Mouse (Mus musculus): ENCODE data around the gene Kif3a. TPM values are rescaled to one million over a fixed set of nuclear protein-coding genes. Genes with fewer than 3 reads are reported as not detected.

The Kif3a gene
- polyA plus RNA-seq, 1 experiment, result 0.89 TPM

- TF ChIP-seq POLR2A (IDR thresholded peaks at IDR 0.05; ENCODE audit: low read depth, low read length), result no peak
- TF ChIP-seq CTCF (IDR thresholded peaks at IDR 0.05; ENCODE audit: extremely low read depth, insufficient read length, insufficient replicate concordance, low read depth, low read length), result no peak
- WGBS, result 70% methylated on average over 6 of the region's 6 CpGs
These were observed 55.2 kb downstream of the Kif3a start for GRCm38 (mm10) chr11:53622440-53622806.

DNA sequence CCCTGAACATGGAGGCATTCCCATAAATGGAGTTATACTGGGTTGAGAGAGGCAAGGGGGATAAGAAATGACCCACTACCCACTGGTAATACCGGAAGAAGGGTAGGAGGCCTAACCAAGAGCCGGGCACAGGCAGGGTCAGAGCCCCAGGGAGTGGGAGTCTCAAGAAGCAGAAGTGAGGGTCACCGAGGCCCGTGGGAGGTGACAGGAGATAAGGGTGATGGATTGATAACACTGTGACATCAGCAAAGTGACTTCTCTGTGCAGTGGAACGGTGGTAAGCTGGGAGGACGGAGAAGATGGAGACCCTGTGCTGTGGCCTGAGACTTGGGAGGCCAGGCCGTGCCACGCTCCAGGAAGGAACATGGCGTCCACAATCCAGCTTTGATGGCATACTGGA, 56.4 kb downstream of the Kif3a start:
- Histone ChIP-seq H3K27me3 (ENCODE audit: control insufficient read depth, insufficient read depth, low read length) (no peaks in the 10 kb centered on the region), H3K4me3 (ENCODE audit: low read depth, low read length) (no peak overlapping the region), H3K27ac (ENCODE audit: insufficient read depth, low read depth, low read length) (no peak overlapping the region), H3K36me3 (ENCODE audit: control insufficient read depth, insufficient read depth, low read length) (no peaks in the 10 kb centered on the region), H3K4me1 (ENCODE audit: control insufficient read depth, insufficient read depth, insufficient read length, low read length) (no peaks in the 10 kb centered on the region)
- TF ChIP-seq POLR2A (IDR thresholded peaks at IDR 0.05; ENCODE audit: low read depth, low read length) (no peak), CTCF (IDR thresholded peaks at IDR 0.05; ENCODE audit: extremely low read depth, insufficient read length, insufficient replicate concordance, low read depth, low read length) (no peak)
- WGBS, result 77% methylated on average over 9 of the region's 9 CpGs

More at GRCm38 (mm10) chr11:53622440-53622806, 55.2 kb downstream of the Kif3a start:
- H3K4me1 ChIP-seq (ENCODE audit: control insufficient read depth, insufficient read depth, insufficient read length, low read length), result no peaks in the 10 kb centered on the region
- H3K4me3 ChIP-seq (ENCODE audit: low read depth, low read length), result no peak overlapping the region
- H3K36me3 ChIP-seq (ENCODE audit: control insufficient read depth, insufficient read depth, low read length), result no peaks in the 10 kb centered on the region
- no peaks in the 10 kb centered on the region for H3K27me3 ChIP-seq (ENCODE audit: control insufficient read depth, insufficient read depth, low read length)
- H3K27ac ChIP-seq (ENCODE audit: insufficient read depth, low read depth, low read length), result no peak overlapping the region

DNA sequence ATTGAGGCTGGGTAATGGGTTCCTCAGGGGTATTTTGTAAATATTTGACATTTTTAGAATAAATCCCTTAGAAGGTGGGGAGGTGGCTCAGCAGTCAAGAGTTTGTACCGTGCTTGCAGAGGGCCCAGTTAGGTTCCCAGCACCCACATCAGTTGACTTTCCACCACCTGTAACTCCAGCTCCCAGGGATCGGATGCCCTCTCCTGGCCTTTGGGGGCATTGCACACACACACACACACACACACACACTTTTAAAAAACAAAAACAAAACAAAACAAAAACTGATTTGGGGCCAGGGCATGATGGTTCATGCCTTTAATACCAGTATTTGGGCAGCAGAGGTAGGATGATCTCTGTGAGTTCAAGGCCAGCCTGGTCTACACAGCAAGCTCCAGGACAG, 56.9 kb downstream of the Kif3a start:
- H3K4me3 ChIP-seq (ENCODE audit: low read depth, low read length), result no peak overlapping the region
- WGBS, result 98% methylated on average over 2 of the region's 2 CpGs
- no peaks in the 10 kb centered on the region for H3K27me3 ChIP-seq (ENCODE audit: control insufficient read depth, insufficient read depth, low read length)
- no peaks in the 10 kb centered on the region for H3K4me1 ChIP-seq (ENCODE audit: control insufficient read depth, insufficient read depth, insufficient read length, low read length)
- no peak overlapping the region for H3K27ac ChIP-seq (ENCODE audit: insufficient read depth, low read depth, low read length)
- TF ChIP-seq POLR2A (IDR thresholded peaks at IDR 0.05; ENCODE audit: low read depth, low read length), result no peak
- peak; percentile 20; the same call in 1 of the 2 replicates for TF ChIP-seq CTCF (IDR thresholded peaks at IDR 0.05; ENCODE audit: extremely low read depth, insufficient read length, insufficient replicate concordance, low read depth, low read length)
- no peaks in the 10 kb centered on the region for H3K36me3 ChIP-seq (ENCODE audit: control insufficient read depth, insufficient read depth, low read length)

- H3K4me1 ChIP-seq (ENCODE audit: control insufficient read depth, insufficient read depth, insufficient read length, low read length), result no peaks in the 10 kb centered on the region
- WGBS, result 61% methylated on average over 17 of the region's 17 CpGs
- no peaks in the 10 kb centered on the region for H3K27me3 ChIP-seq (ENCODE audit: control insufficient read depth, insufficient read depth, low read length)
- no peak overlapping the region for H3K27ac ChIP-seq (ENCODE audit: insufficient read depth, low read depth, low read length)
- H3K4me3 ChIP-seq (ENCODE audit: low read depth, low read length), result no peak overlapping the region
- H3K36me3 ChIP-seq (ENCODE audit: control insufficient read depth, insufficient read depth, low read length), result no peaks in the 10 kb centered on the region
- no peak for TF ChIP-seq CTCF (IDR thresholded peaks at IDR 0.05; ENCODE audit: extremely low read depth, insufficient read length, insufficient replicate concordance, low read depth, low read length)
- no peak for TF ChIP-seq POLR2A (IDR thresholded peaks at IDR 0.05; ENCODE audit: low read depth, low read length)
These were observed 59.7 kb downstream of the Kif3a start for GRCm38 (mm10) chr11:53626802-53627373.

DNA sequence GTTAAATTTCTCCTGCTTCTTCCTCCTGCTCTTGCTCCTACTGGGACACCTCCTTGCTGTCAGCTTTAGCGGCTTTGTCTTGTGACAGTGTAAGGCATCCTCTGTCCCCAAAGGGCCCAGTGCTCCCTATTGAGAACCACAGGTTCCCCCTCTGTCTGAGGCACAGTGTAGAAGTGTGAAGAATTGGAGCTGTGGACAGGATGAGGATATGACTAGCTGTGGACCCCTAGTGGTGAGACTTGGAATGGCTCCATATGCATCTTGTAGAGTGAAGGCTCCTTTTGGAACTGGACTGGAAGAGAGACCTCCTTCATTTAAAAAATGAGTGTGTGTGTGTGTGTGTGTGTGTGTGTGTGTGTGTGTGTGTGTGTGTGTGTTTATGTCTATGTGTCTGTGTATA, 60.7 kb downstream of the Kif3a start:
- no peak overlapping the region for H3K4me3 ChIP-seq (ENCODE audit: low read depth, low read length)
- WGBS, result 20% methylated on average over 1 of the region's 1 CpGs
- no peaks in the 10 kb centered on the region for H3K4me1 ChIP-seq (ENCODE audit: control insufficient read depth, insufficient read depth, insufficient read length, low read length)
- H3K36me3 ChIP-seq (ENCODE audit: control insufficient read depth, insufficient read depth, low read length), result no peaks in the 10 kb centered on the region
- no peak for TF ChIP-seq POLR2A (IDR thresholded peaks at IDR 0.05; ENCODE audit: low read depth, low read length)
- TF ChIP-seq CTCF (IDR thresholded peaks at IDR 0.05; ENCODE audit: extremely low read depth, insufficient read length, insufficient replicate concordance, low read depth, low read length), result peak; percentile 47; the same call in 1 of the 2 replicates
- no peak overlapping the region for H3K27ac ChIP-seq (ENCODE audit: insufficient read depth, low read depth, low read length)
- H3K27me3 ChIP-seq (ENCODE audit: control insufficient read depth, insufficient read depth, low read length), result no peaks in the 10 kb centered on the region

GRCm38 (mm10) chr11:53632122-53632733, 65.0 kb downstream of the Kif3a start:
- WGBS, result 76% methylated on average over 14 of the region's 14 CpGs
- H3K27ac ChIP-seq (ENCODE audit: insufficient read depth, low read depth, low read length), result no peak overlapping the region
- H3K36me3 ChIP-seq (ENCODE audit: control insufficient read depth, insufficient read depth, low read length), result no peaks in the 10 kb centered on the region
- H3K4me3 ChIP-seq (ENCODE audit: low read depth, low read length), result no peak overlapping the region
- H3K4me1 ChIP-seq (ENCODE audit: control insufficient read depth, insufficient read depth, insufficient read length, low read length), result peaks cover 5% of the 10 kb centered on the region; the same call in 1 of the 2 replicates
- peaks cover 11% of the 10 kb centered on the region for H3K27me3 ChIP-seq (ENCODE audit: control insufficient read depth, insufficient read depth, low read length)
- peak; percentile 11; the same call in 1 of the 2 replicates for TF ChIP-seq CTCF (IDR thresholded peaks at IDR 0.05; ENCODE audit: extremely low read depth, insufficient read length, insufficient replicate concordance, low read depth, low read length)
- TF ChIP-seq POLR2A (IDR thresholded peaks at IDR 0.05; ENCODE audit: low read depth, low read length), result no peak

- TF ChIP-seq CTCF (IDR thresholded peaks at IDR 0.05; ENCODE audit: extremely low read depth, insufficient read length, insufficient replicate concordance, low read depth, low read length) (no peak), POLR2A (IDR thresholded peaks at IDR 0.05; ENCODE audit: low read depth, low read length) (no peak)
- Histone ChIP-seq H3K27me3 (ENCODE audit: control insufficient read depth, insufficient read depth, low read length) (peaks cover 19% of the 10 kb centered on the region), H3K4me3 (ENCODE audit: low read depth, low read length) (no peak overlapping the region), H3K27ac (ENCODE audit: insufficient read depth, low read depth, low read length) (no peak overlapping the region), H3K4me1 (ENCODE audit: control insufficient read depth, insufficient read depth, insufficient read length, low read length) (peaks cover 5% of the 10 kb centered on the region; the same call in 1 of the 2 replicates), H3K36me3 (ENCODE audit: control insufficient read depth, insufficient read depth, low read length) (no peaks in the 10 kb centered on the region)
- 75% methylated on average over 7 of the region's 7 CpGs for WGBS
These were observed 66.5 kb downstream of the Kif3a start for GRCm38 (mm10) chr11:53633644-53634043.
